Mouse (Mus musculus): Measurements from ENCODE around the gene Il2ra.
A peak's percentile ranks its signal among the peaks of the same experiment; 100 is the strongest.

Gene Il2ra

DNA sequence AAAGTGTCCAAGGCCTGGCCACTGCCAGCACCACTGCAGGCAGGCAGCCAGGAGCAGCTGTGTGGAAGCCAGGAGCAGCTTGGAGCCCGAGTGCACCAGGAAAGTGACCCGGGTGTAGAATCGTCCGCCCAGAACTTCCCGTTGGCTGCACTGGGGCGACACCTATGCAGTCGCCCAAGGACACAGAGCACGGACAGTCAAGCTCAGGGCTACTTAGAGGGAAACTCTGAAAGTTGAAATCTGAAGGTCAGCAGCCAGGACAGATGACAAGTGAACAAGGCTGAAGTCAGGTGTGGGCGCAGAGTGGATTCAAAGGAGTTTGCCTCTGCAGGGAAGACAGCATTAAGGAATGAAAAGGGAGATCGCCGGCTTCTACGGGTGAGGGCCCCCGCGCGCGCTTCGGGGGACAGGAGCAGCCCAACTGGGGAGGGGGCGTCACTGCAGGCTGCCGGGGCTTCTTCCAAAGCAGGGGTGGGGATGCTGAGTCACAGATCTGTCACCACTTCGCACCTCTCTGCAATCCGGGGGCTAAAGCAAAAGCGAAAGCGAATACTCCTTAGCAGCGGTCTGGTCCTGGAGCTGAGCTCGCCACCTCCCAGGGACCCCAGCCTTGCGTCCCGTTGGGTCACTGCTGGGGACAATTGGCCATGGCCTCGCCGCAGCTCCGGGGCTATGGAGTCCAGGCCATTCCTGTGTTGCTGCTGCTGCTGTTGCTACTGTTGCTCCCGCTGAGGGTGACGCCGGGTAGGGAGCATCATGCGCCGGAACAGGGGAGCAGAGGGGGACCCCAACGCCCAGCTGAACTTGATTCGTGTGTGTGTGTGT lies 62.8 kb downstream of the Il2ra start, which contains the start of gene Il15ra:
Gene Il15ra (plus strand): TSS at position 90 of the 825 bp plus-strand sequence.
- DNase-seq (ENCODE audit: low read depth, low spot score) = peak; percentile 42

GRCm38 (mm10) chr2:11706030-11706745 lies 63.6 kb downstream of the Il2ra start:
- DNase-seq (ENCODE audit: low read depth, low spot score) = peak; percentile 10

DNA sequence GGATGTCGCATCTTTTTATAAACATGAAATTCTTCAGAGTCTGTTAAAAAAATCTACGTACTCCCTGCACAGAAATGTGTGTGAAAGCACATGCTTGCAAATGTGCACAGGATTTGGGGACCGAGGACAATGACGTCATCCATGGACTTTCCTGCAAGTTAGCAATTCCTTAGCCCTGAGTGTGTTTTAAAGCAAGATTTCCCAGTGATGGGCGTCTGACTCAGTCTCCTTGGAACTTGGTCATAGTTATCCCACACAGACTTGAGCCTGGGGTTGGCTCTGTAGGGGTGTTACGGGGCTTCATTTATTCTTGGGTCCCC lies 64.1 kb downstream of the Il2ra start:
- no peak for DNase-seq (ENCODE audit: low read depth, low spot score)

- no peak for DNase-seq (ENCODE audit: low read depth, low spot score)
Measured at GRCm38 (mm10) chr2:11708538-11708937, 65.9 kb downstream of the Il2ra start.

DNA sequence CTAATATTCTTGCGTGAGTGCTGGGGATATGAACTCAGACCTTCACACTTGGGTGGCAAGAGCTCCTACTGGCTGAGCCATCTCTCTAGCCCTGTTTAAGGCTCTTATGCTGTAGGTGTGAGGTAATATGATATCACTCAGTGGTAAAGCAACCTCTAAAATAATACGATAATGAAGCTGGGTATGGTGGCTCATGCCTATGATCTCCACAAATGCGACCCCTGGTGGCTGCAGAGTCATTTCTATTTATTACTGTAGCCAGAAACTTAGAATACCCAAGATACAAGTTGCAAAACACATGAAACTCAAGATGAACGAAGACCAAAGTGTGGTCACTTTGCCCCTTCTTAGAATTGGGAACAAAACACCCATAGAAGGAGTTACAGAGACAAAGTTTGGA lies 67.5 kb downstream of the Il2ra start:
- DNase-seq (ENCODE audit: low read depth, low spot score) = peak; percentile 14

DNA sequence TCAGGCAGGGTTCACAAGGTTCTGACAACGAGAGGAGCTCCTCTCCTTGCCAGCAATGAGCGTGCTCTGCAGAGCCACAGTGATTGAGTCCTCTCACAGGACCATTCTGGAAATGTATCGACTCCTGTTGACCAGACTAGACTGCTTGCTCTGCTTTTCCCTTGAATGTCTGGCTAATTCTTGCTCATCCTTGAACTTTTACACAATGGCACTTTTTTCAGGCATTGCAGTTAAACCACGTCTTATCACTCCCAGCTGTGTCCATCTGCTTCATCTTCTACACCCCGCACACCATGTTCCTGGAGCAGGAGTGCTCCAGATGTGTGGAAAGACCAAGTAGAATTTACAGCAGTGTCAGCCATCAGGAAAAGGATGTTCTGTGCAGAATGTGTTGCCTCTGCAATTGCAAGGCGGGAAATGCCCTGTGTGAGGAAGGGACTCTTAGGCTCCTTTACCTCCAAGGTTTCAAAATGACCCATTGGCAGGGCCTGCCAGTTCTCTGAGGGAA lies 69.9 kb downstream of the Il2ra start:
- no peak for DNase-seq (ENCODE audit: low read depth, low spot score)

- DNase-seq (ENCODE audit: low read depth, low spot score) = no peak
Measured at GRCm38 (mm10) chr2:11713021-11713420, 70.4 kb downstream of the Il2ra start.

DNA sequence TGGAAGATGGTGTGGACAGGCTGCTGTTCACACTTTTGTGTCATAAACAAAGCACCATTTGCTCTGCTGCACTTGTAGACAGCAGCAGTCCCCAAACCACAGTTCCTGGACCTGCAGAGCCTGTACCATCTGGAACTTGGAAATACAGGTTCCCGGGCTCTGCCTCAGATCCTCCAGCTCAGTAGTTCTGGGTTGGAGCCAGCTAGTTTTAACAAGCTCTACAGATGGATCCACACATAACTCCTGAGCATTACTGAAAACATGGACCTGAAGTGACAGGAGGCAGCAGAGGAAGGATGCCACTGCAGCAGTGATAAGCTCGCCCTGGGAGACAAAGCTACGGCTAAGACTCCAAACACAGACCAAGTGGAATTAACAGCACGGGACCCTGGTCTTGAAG lies 71.9 kb downstream of the Il2ra start:
- DNase-seq (ENCODE audit: low read depth, low spot score) = no peak

GRCm38 (mm10) chr2:11718573-11718972 lies 76.0 kb downstream of the Il2ra start:
- no peak for DNase-seq (ENCODE audit: low read depth, low spot score)

- DNase-seq (ENCODE audit: low read depth, low spot score) = no peak
Measured at GRCm38 (mm10) chr2:11722564-11722963, 80.0 kb downstream of the Il2ra start.

DNA sequence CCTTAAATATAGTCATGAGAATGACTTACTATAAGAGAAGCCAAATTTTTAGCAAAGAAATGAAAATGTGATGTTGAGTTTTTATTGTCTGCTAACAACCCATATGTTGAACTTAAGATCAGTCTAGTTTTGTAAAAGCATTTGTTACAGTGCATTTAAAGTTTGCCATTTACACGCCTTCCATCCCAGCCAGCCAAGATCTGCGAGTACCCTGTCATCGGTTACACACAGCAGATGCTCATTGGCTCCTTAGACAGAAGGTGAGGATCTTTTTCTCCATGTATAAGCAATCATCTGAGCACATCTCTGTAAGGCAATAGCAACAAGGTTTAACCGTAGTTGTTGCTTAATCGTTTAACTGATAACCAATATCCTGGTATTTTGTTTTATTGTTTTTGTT lies 85.0 kb downstream of the Il2ra start:
- no peak for DNase-seq (ENCODE audit: low read depth, low spot score)

DNA sequence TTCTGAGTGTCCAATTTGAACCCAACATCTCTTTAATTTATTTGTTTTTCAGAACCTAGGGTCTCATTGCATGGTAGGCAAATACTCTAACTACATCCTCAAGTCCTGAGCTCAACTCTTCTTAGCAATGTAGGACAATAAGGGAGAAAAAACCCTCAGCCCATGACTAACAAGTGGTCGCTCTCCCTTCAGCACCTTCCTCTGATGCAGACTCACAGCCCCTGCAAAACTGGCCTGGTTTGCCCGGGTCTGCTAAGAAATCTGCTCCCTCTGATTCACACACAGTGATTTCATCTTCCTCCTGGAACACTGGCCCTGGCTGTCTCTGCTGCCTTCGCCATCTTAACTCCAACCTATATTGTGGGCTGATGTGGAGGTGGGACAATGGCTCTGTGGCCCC lies 86.5 kb downstream of the Il2ra start:
- peak; percentile 11 for DNase-seq (ENCODE audit: low read depth, low spot score)

DNA sequence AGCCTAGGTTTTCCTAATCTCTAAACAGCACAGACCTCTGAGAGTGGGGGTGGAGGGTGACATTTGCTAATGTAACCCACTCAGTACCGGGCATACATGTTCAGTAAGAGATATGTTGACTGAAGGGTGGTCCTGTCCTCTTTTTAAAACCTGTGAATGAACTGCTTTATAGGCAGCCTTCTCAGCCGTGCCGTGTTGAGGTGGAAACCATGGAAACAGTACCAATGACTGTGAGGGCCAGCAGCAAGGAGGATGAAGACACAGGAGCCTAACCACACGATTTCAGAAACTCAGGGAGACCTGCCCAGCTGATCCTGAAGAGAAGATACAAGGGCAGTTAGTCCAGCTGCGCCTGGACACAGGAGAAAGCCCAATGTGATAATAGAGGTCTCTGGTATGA lies 90.4 kb downstream of the Il2ra start:
- DNase-seq (ENCODE audit: low read depth, low spot score) = no peak

- no peak for DNase-seq (ENCODE audit: low read depth, low spot score)
Measured at GRCm38 (mm10) chr2:11735853-11736252, 93.2 kb downstream of the Il2ra start.

DNA sequence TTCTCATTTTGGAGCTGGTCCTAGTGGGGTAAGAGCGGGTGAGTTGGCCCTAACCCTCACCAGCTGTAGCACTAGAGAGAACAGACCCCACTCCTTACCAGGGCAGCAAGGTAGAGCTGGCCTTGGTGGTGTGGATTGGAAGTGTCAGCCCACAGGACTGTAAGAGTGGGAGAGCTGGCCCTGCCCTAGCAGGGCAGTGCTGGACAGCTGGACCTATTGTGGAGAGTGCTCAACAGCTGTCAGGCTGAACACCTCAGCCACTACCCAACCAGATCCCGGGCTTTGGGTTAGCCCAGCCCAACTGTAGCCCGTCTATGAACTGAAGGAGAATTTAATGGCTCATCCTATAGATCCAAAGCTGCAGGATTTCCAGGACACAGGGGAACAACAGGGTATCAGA lies 96.2 kb downstream of the Il2ra start:
- DNase-seq (ENCODE audit: low read depth, low spot score) = no peak

- no peak for DNase-seq (ENCODE audit: low read depth, low spot score)
Measured at GRCm38 (mm10) chr2:11739516-11740051, 97.0 kb downstream of the Il2ra start.

Measured in mesoderm, embryonic 11.5 days (tissue).